Mouse (Mus musculus): Measurements from ENCODE around the gene Aco2. TPM values are rescaled to one million over a fixed set of nuclear protein-coding genes. Genes with fewer than 3 reads are reported as not detected.
A peak's percentile ranks its signal among the peaks of the same experiment; 100 is the strongest.

Gene Aco2
- polyA plus RNA-seq, 2 experiments = 72.1 to 85.0 TPM

- H3K27ac ChIP-seq = no peak overlapping the region
- peaks cover 24% of the 10 kb centered on the region in 2 experiments for H3K4me1 ChIP-seq (replicated peaks; ENCODE audit: control insufficient read depth in 2 of 2, insufficient read depth in 2 of 2, low read length in 1 of 2)
- TF ChIP-seq EP300 (IDR thresholded peaks at IDR 0.05; ENCODE audit: low read depth) = no peak
- TF ChIP-seq CTCF (IDR thresholded peaks at IDR 0.05; ENCODE audit: low read depth) = no peak
- H3K36me3 ChIP-seq (replicated peaks; ENCODE audit: control insufficient read depth, insufficient read depth, low read depth) = peaks cover 8% of the 10 kb centered on the region
- H3K4me2 ChIP-seq (ENCODE audit: low read depth) = no peak overlapping the region
- WGBS (ENCODE audit: insufficient replicate concordance) = 81% methylated on average over 6 of the region's 6 CpGs
- H3K4me3 ChIP-seq (ENCODE audit: insufficient read depth in 1 of 2, low read depth in 2 of 2, low read length in 2 of 2) = no peak overlapping the region
- no peaks in the 10 kb centered on the region for H3K9me3 ChIP-seq (ENCODE audit: control insufficient read depth, low read length)
- H3K27me3 ChIP-seq (ENCODE audit: control insufficient read depth, insufficient read depth, low read length) = no peaks in the 10 kb centered on the region
- no peak for ATAC-seq (ENCODE audit: insufficient read depth)
- no peak overlapping the region for H3K9ac ChIP-seq (replicated peaks)
- DNase-seq (ENCODE audit: low read depth in 3 of 3, low spot score in 3 of 3) = no peak
Measured at GRCm38 (mm10) chr15:81886795-81887550, 14.9 kb downstream of the Aco2 start.

GRCm38 (mm10) chr15:81889175-81889574 lies 17.1 kb downstream of the Aco2 start:
- ATAC-seq (ENCODE audit: insufficient read depth) = no peak
- Histone ChIP-seq H3K9ac (replicated peaks) (no peak overlapping the region), H3K27ac (no peak overlapping the region), H3K4me1 (replicated peaks; ENCODE audit: control insufficient read depth in 2 of 2, insufficient read depth in 2 of 2, low read length in 1 of 2) (peaks cover 24 to 29% of the 10 kb centered on the region in 2 experiments), H3K4me2 (ENCODE audit: low read depth) (no peak overlapping the region), H3K4me3 (ENCODE audit: insufficient read depth in 1 of 2, low read depth in 2 of 2, low read length in 2 of 2) (no peak overlapping the region), H3K36me3 (replicated peaks; ENCODE audit: control insufficient read depth, insufficient read depth, low read depth) (peaks cover 11% of the 10 kb centered on the region), H3K9me3 (ENCODE audit: control insufficient read depth, low read length) (no peaks in the 10 kb centered on the region), H3K27me3 (ENCODE audit: control insufficient read depth, insufficient read depth, low read length) (no peaks in the 10 kb centered on the region)
- no peak for DNase-seq (ENCODE audit: low read depth in 3 of 3, low spot score in 3 of 3)
- WGBS (ENCODE audit: insufficient replicate concordance) = 85% methylated on average over 7 of the region's 7 CpGs
- TF ChIP-seq EP300 (IDR thresholded peaks at IDR 0.05; ENCODE audit: low read depth) (no peak), CTCF (IDR thresholded peaks at IDR 0.05; ENCODE audit: low read depth) (no peak)

GRCm38 (mm10) chr15:81891140-81891802 lies 19.2 kb downstream of the Aco2 start:
- Histone ChIP-seq H3K27ac (peak overlapping the region; percentile 89), H3K4me3 (ENCODE audit: insufficient read depth in 1 of 2, low read depth in 2 of 2, low read length in 2 of 2) (no peak overlapping the region), H3K9ac (replicated peaks) (peak overlapping the region; percentile 14; the same call in 1 of the 2 replicates), H3K36me3 (replicated peaks; ENCODE audit: control insufficient read depth, insufficient read depth, low read depth) (peaks cover 18% of the 10 kb centered on the region), H3K9me3 (ENCODE audit: control insufficient read depth, low read length) (no peaks in the 10 kb centered on the region), H3K27me3 (ENCODE audit: control insufficient read depth, insufficient read depth, low read length) (no peaks in the 10 kb centered on the region), H3K4me1 (replicated peaks; ENCODE audit: control insufficient read depth in 2 of 2, insufficient read depth in 2 of 2, low read length in 1 of 2) (peaks cover 24 to 29% of the 10 kb centered on the region in 2 experiments), H3K4me2 (ENCODE audit: low read depth) (peak overlapping the region; percentile 35)
- no peak for DNase-seq (ENCODE audit: low read depth in 3 of 3, low spot score in 3 of 3)
- peak; percentile 44 for ATAC-seq (ENCODE audit: insufficient read depth)
- WGBS (ENCODE audit: insufficient replicate concordance) = 51% methylated on average over 7 of the region's 7 CpGs
- TF ChIP-seq EP300 (IDR thresholded peaks at IDR 0.05; ENCODE audit: low read depth) (no peak), CTCF (IDR thresholded peaks at IDR 0.05; ENCODE audit: low read depth) (no peak)

GRCm38 (mm10) chr15:81891822-81892580 lies 19.9 kb downstream of the Aco2 start:
- WGBS (ENCODE audit: insufficient replicate concordance) = 49% methylated on average over 8 of the region's 8 CpGs
- ATAC-seq (ENCODE audit: insufficient read depth) = peak; percentile 91
- peak overlapping the region; percentile 89 for H3K27ac ChIP-seq
- H3K36me3 ChIP-seq (replicated peaks; ENCODE audit: control insufficient read depth, insufficient read depth, low read depth) = peaks cover 23% of the 10 kb centered on the region
- H3K4me3 ChIP-seq (ENCODE audit: insufficient read depth in 1 of 2, low read depth in 2 of 2, low read length in 2 of 2) = no peak overlapping the region
- H3K27me3 ChIP-seq (ENCODE audit: control insufficient read depth, insufficient read depth, low read length) = no peaks in the 10 kb centered on the region
- H3K4me2 ChIP-seq (ENCODE audit: low read depth) = peak overlapping the region; percentile 35
- no peaks in the 10 kb centered on the region for H3K9me3 ChIP-seq (ENCODE audit: control insufficient read depth, low read length)
- peak overlapping the region; percentile 5 for H3K9ac ChIP-seq (replicated peaks)
- H3K4me1 ChIP-seq (replicated peaks; ENCODE audit: control insufficient read depth in 2 of 2, insufficient read depth in 2 of 2, low read length in 1 of 2) = peaks cover 24 to 29% of the 10 kb centered on the region in 2 experiments
- peak; percentile 75 to 83 (median 80) for DNase-seq (ENCODE audit: low read depth in 3 of 3, low spot score in 3 of 3)
- TF ChIP-seq EP300 (IDR thresholded peaks at IDR 0.05; ENCODE audit: low read depth) = peak; percentile 62
- peak; percentile 51 for TF ChIP-seq CTCF (IDR thresholded peaks at IDR 0.05; ENCODE audit: low read depth)

All from liver, embryonic 14.5 days (tissue).